Mouse (Mus musculus) heart, embryonic 16.5 days (tissue): ENCODE measurements around the gene Olfr1278. TPM values are rescaled to one million over a fixed set of nuclear protein-coding genes. Genes with fewer than 3 reads are reported as not detected.
"Not testable (repeated sequence)": the region's sequence is repeated elsewhere in the genome, so short reads cannot be mapped to it uniquely, and the experiment has no call there.

Experiments
- ATAC-seq: fragments of 200-750 bp; cut with Nextera tagmentation; replicated peaks from 2 replicates; pipeline ENCODE4 v1.8.0; 2017; ENCODE audit warnings: moderate number of reproducible peaks; ENCODE audit not compliant: insufficient read depth, low FRiP score; ENCODE audit errors: extremely low read depth
- H3K27ac ChIP-seq: fragments of 300-500 bp; sonication (generic); 2 replicates; pipeline ENCODE4 v1.5.1; 2014; ENCODE audit warnings: mild to moderate bottlenecking, low read length, control low read depth, moderate library complexity
- H3K27me3 ChIP-seq: fragments of 300-500 bp; sonication (generic); 2 replicates; pipeline ENCODE4 v1.6.1; 2014; ENCODE audit warnings: low read length, mixed read lengths; ENCODE audit not compliant: control insufficient read depth, insufficient read depth
- H3K36me3 ChIP-seq: fragments of 300-500 bp; sonication (generic); 2 replicates; pipeline ENCODE4 v1.6.1; 2014; ENCODE audit not compliant: control insufficient read depth, insufficient read depth
- H3K4me1 ChIP-seq: fragments of 300-500 bp; sonication (generic); 2 replicates; pipeline ENCODE4 v1.6.1; 2014; ENCODE audit warnings: low read length, mixed read lengths; ENCODE audit not compliant: control insufficient read depth, insufficient read depth
- H3K4me2 ChIP-seq: fragments of 300-500 bp; sonication (generic); 2 replicates; pipeline ENCODE4 v1.6.1; 2014; ENCODE audit warnings: low read depth, mild to moderate bottlenecking, control low read depth, low read length
- H3K4me3 ChIP-seq: fragments of 300-500 bp; sonication (generic); 2 replicates; pipeline ENCODE4 v1.5.1; 2014; ENCODE audit warnings: mild to moderate bottlenecking, control low read depth, low read length
- H3K9ac ChIP-seq: fragments of 300-500 bp; sonication (generic); 2 replicates; pipeline ENCODE4 v1.6.1; 2014; ENCODE audit warnings: low read length, control low read depth
- H3K9me3 ChIP-seq: fragments of 300-500 bp; sonication (generic); replicated peaks from 2 replicates; pipeline ENCODE4 v1.6.1; 2016; ENCODE audit warnings: low read length; ENCODE audit not compliant: control insufficient read depth
- WGBS: fragments of 180-500 bp; shearing (Covaris S2); extraction: QIAGEN DNeasy Blood & Tissue Kit; methylation state at CpG from one replicate; pipeline ENCODE4 v1.1.7; 2014; 5-methylcytosine and 5-hydroxymethylcytosine counted together
- polyA plus RNA-seq: library from polyadenylated mRNA; unstranded; fragments of >200 nt; fragmentation: Nextera tagmentation; extraction: Ambion mirVana; gene quantifications from 2 replicates; pipeline ENCODE4 v1.2.1, GENCODE M21; 2015

Olfr1278 gene
- not detected in 2 replicates for polyA plus RNA-seq

DNA sequence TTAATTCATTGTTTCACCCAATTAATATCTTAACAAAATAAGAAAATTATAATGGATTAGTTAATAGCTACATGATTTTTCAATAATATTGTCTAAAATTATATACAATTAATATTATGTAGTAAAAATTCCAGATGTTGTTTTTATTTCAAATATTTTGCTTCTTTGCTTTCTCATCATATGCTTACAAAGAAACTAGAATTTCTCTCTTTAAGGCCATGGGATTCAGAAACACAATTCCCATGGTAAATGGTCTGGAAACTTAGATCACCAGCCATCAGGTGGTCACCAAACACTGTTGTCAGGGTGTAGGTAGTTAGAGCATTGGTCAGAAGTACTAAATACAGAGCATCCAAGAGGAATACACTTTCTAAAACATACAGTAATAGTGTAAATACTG, at the start of gene Olfr1278:
Olfr1278 (plus strand) TSS at position 301 of the 400 bp plus-strand sequence.
- no peaks in the 10 kb centered on the region for H3K27me3 ChIP-seq

DNA sequence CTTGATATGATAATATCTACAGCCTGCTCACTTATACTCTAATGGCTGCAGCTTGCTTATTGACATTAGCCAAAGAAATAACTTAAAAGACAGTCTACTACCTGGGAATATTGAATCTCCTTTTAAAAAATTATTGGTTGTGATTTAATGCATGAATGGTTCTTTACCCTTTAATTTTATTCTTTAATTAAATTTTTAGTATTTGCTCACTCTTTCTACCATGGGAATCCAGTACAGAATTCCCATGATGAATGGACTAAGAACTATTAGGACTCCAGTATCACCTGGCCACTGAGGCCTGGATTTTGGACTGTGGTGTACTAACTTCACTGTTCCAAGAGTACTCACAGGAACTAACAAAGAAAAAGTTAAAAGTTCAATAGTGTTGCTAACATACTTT, 35.7 kb upstream of the Olfr1278 start, which contains the start of gene Olfr1276:
Olfr1276 (plus strand) TSS at position 301 of the 400 bp plus-strand sequence.
- no peaks in the 10 kb centered on the region for H3K27me3 ChIP-seq
- no peak within 1 kb of the TSS for H3K4me2 ChIP-seq
- H3K4me1 ChIP-seq = no peaks in the 10 kb centered on the region
- H3K9ac ChIP-seq = no peak within 1 kb of the TSS
- no peak for ATAC-seq
- H3K36me3 ChIP-seq = no peaks in the 10 kb centered on the region
- no peak within 1 kb of the TSS for H3K27ac ChIP-seq
- no peaks in the 10 kb centered on the region for H3K9me3 ChIP-seq
- H3K4me3 ChIP-seq = no peak within 1 kb of the TSS

More for the DNA sequence above, at the start of gene Olfr1278:
- no peak for ATAC-seq
- Histone ChIP-seq H3K9me3 (no peaks in the 10 kb centered on the region), H3K27ac (no peak within 1 kb of the TSS), H3K36me3 (no peaks in the 10 kb centered on the region), H3K4me3 (no peak within 1 kb of the TSS), H3K9ac (no peak within 1 kb of the TSS), H3K4me1 (no peaks in the 10 kb centered on the region), H3K4me2 (no peak within 1 kb of the TSS)

DNA sequence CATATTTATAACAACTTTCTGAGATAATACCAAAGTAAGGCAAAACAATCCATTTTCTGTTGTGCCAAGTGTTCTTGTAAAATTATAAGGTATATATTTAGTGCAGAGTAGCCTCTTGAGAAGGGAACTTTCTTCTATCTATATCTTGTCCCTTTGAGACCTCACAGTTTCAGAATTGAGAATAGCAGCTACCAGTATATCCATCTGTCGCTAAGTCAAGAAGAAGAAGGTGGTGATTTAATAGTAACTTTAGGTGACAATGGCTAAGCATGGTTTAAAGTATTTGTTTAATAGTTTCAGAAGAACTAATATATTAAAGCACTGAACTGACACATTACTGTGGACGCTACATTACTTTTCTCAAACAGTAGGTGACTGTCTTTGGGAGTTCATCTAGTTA, 15.9 kb upstream of the Olfr1278 start, which contains the start of gene Olfr1277:
Olfr1277 (minus strand) TSS at position 101 of the 400 bp plus-strand sequence.
- no peaks in the 10 kb centered on the region for H3K27me3 ChIP-seq
- no peak within 1 kb of the TSS for H3K27ac ChIP-seq
- H3K36me3 ChIP-seq = no peaks in the 10 kb centered on the region
- H3K4me1 ChIP-seq = no peaks in the 10 kb centered on the region
- ATAC-seq = no peak
- 70% methylated on average over 2 of the region's 2 CpGs for WGBS
- no peaks in the 10 kb centered on the region for H3K9me3 ChIP-seq
- no peak within 1 kb of the TSS for H3K4me2 ChIP-seq
- H3K4me3 ChIP-seq = no peak within 1 kb of the TSS
- no peak within 1 kb of the TSS for H3K9ac ChIP-seq

DNA sequence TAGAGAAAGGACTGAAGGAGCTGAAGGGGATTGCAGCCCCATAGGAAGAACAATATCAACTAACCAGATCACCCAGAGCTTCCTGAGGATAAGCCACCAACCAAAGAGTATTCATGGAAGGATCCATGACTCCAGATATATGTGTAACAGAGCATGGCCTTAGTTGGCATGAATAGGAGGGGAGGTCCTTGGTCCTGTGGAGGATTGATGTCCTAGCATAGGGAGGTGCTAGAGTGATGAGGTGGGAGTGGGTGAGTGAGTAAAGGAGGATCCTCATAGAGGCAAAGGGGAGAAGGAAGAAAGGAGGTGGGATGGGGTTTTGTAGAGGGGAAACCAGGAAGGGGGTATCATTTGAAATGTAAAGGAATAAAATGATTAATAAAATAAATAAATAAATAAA, 8.6 kb downstream of the Olfr1278 start:
- H3K4me1 ChIP-seq = no peaks in the 10 kb centered on the region
- H3K27me3 ChIP-seq = no peaks in the 10 kb centered on the region
- no peaks in the 10 kb centered on the region for H3K9me3 ChIP-seq
- no peak overlapping the region for H3K9ac ChIP-seq
- no peak overlapping the region for H3K27ac ChIP-seq
- no peaks in the 10 kb centered on the region for H3K36me3 ChIP-seq
- no peak for ATAC-seq
- no peak overlapping the region for H3K4me2 ChIP-seq
- no peak overlapping the region for H3K4me3 ChIP-seq

DNA sequence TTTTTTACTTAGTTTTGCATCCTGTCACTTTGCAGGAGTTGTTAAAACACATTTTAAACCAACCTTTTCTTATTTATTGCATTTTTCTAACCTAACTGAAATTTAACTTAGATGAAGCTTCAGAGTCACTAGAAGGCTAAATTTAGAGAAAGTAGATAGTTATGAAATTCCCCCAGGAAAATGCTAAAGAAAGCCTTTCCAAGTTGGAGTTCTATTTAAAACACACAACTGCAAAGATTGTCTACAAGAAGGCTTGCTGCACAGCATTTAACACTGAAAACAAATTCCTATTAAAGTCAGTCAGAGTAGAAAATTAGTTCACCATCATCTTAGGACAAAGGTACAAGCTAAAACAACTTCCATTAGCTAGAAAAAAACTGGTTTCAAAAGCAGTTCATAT, 10.4 kb downstream of the Olfr1278 start, which contains the start of gene Olfr1279:
Olfr1279 (plus strand) TSS at position 262 of the 400 bp plus-strand sequence.
- no peak within 1 kb of the TSS for H3K4me3 ChIP-seq
- H3K9me3 ChIP-seq = no peaks in the 10 kb centered on the region
- ATAC-seq = no peak
- H3K36me3 ChIP-seq = no peaks in the 10 kb centered on the region
- H3K4me1 ChIP-seq = no peaks in the 10 kb centered on the region
- H3K4me2 ChIP-seq = no peak within 1 kb of the TSS
- H3K27ac ChIP-seq = no peak within 1 kb of the TSS
- no peak within 1 kb of the TSS for H3K9ac ChIP-seq
- H3K27me3 ChIP-seq = no peaks in the 10 kb centered on the region

DNA sequence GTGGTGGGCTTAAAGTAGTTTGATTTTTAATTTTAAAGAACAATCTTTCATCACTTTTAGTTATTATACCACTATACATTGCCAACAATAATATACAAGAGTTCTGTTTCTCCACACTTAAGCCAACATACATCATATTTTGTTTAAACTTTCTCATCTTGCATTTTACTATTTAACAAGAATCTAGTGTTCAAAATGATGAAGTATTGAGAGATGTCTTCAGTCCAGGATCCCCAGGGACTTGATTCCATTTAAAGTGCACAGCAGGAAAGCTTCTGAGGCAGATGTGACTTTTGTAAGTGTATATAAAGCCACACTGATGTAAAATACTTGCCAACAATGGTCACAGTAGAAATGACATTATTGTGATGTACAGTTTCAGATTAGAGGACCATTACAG, 23.8 kb downstream of the Olfr1278 start, which contains the start of gene Olfr1280:
Olfr1280 (plus strand) TSS at position 301 of the 400 bp plus-strand sequence.
- H3K27ac ChIP-seq = no peak within 1 kb of the TSS
- no peak for ATAC-seq
- H3K27me3 ChIP-seq = no peaks in the 10 kb centered on the region
- H3K9ac ChIP-seq = no peak within 1 kb of the TSS
- no peaks in the 10 kb centered on the region for H3K4me1 ChIP-seq
- H3K4me3 ChIP-seq = no peak within 1 kb of the TSS
- no peaks in the 10 kb centered on the region for H3K9me3 ChIP-seq
- H3K4me2 ChIP-seq = no peak within 1 kb of the TSS
- H3K36me3 ChIP-seq = no peaks in the 10 kb centered on the region

DNA sequence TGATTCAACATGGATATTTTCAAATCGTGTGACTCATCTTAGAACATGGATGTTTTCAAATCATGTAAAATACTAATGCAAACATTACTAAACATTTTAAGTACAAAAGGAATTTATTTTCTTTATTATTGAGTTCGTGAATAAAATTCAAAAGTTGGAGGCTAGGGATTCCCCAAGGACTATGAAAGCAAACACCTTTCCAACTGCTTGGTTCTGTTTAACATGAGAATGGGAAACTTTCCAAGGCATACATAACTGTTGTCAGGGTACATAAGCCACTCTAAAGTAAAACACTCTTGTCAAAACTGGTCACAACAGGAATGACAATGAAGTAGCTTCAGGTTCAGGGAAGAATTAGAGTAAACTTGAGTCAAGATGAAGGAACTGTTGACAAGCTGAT, 36.3 kb downstream of the Olfr1278 start, which contains the start of gene Olfr1281:
Olfr1281 (plus strand) TSS at position 301 of the 400 bp plus-strand sequence.
- no peaks in the 10 kb centered on the region for H3K36me3 ChIP-seq
- H3K4me1 ChIP-seq = no peaks in the 10 kb centered on the region
- WGBS = 62% methylated on average over 2 of the region's 2 CpGs
- H3K27ac ChIP-seq = no peak within 1 kb of the TSS
- no peak within 1 kb of the TSS for H3K4me2 ChIP-seq
- no peak for ATAC-seq
- no peaks in the 10 kb centered on the region for H3K27me3 ChIP-seq
- H3K9ac ChIP-seq = no peak within 1 kb of the TSS
- no peaks in the 10 kb centered on the region for H3K9me3 ChIP-seq
- no peak within 1 kb of the TSS for H3K4me3 ChIP-seq

DNA sequence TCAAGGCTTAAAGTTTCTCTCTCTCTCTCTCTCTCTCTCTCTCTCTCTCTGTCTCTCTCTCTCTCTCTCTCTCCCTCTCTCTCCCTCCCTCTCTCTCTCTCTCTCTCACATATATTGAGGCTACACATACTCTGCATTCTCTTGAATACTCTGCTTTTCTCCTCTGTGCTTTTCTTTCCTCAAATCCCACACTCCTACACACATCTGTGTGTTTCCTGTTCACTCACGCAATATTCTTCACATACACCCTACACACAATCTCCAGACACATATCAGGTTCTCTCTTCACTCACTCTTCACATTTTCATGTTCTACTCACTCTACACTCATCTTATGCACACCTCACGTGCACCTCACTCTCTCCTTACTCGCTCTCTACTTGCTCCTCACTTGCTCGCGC, 43.8 kb downstream of the Olfr1278 start:
- not testable (repeated sequence) for ATAC-seq, H3K9ac ChIP-seq, H3K9me3 ChIP-seq, H3K36me3 ChIP-seq, H3K4me1 ChIP-seq, H3K4me3 ChIP-seq, H3K4me2 ChIP-seq, H3K27me3 ChIP-seq, H3K27ac ChIP-seq
- WGBS = 68% methylated on average over 5 of the region's 5 CpGs

DNA sequence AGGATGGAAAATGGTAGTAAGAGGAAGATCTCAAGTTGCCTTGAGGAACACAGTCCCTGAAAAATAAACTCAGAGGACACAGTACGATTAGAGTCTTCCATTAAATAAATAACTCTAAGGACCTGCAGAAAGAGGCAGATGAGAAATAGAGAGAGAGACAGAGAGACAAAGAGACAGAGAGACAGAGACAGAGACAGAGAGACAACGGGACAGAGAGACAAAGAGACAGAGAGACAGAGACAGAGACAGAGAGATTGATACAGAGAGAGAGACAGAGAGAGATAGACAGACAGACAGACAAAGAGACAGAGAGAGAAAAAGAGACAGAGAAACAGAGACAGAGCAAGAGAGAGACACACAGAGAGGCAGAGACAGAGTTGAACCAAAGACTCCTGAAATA, 46.0 kb downstream of the Olfr1278 start, which contains the start of gene Olfr1282:
Olfr1282 (minus strand) TSS at position 101 of the 400 bp plus-strand sequence.
- 60% methylated on average over 2 of the region's 2 CpGs for WGBS

More for the DNA sequence above, 46.0 kb downstream of the Olfr1278 start, which contains the start of gene Olfr1282:
- Histone ChIP-seq H3K4me3 (no peak within 1 kb of the TSS), H3K27ac (no peak within 1 kb of the TSS), H3K4me1 (no peaks in the 10 kb centered on the region), H3K9ac (no peak within 1 kb of the TSS), H3K9me3 (no peaks in the 10 kb centered on the region), H3K4me2 (no peak within 1 kb of the TSS), H3K36me3 (no peaks in the 10 kb centered on the region), H3K27me3 (no peaks in the 10 kb centered on the region)
- ATAC-seq = no peak
